Mouse (Mus musculus) stomach, adult 2 months (tissue): ENCODE results near the gene Zfp995. TPM values are rescaled to one million over a fixed set of nuclear protein-coding genes. Genes with fewer than 3 reads are reported as not detected.

ENCODE experiments used
- polyA plus RNA-seq: library from polyadenylated mRNA; depleted of rRNA; stranded (reverse); fragments of >200 nt; gene quantifications from 2 replicates; pipeline ENCODE4 v1.2.3, GENCODE M21; 2012; rRNA removed

Gene Zfp995
- 0.18 and 0.26 TPM in 2 replicates for polyA plus RNA-seq

GRCm38 (mm10) chr17:21909456-21910052 lies at the start of gene Zfp995:
Gene Zfp995, minus strand, starts transcription at chr17:21909926.

GRCm38 (mm10) chr17:21845545-21846321 lies 64.0 kb downstream of the Zfp995 start, which contains the start of gene Zfp820:
Gene Zfp820, minus strand, starts transcription at chr17:21845772.

Other genes with a start within 250 kb of the Zfp995 start
- not detected in 2 replicates for gene Gm10226, start 218.1 kb downstream of the Zfp995 start, polyA plus RNA-seq
- 0.10 and 0.11 TPM in 2 replicates for gene Zfp760, start 202.2 kb downstream of the Zfp995 start, polyA plus RNA-seq
- gene Zfp229, start 179.1 kb downstream of the Zfp995 start, polyA plus RNA-seq = 0.64 and 1.1 TPM in 2 replicates
- gene Zfp820, start 64.2 kb downstream of the Zfp995 start, polyA plus RNA-seq = 0.06 TPM in 1 of 2 replicates, not detected in the other
- gene Zfp942, start 52.5 kb upstream of the Zfp995 start, polyA plus RNA-seq = 0.31 and 0.37 TPM in 2 replicates
- gene Zfp943, start 52.6 kb upstream of the Zfp995 start, polyA plus RNA-seq = 0.60 and 1.1 TPM in 2 replicates